Mouse (Mus musculus): ENCODE measurements around the gene Tcf7l1. TPM values are rescaled to one million over a fixed set of nuclear protein-coding genes. Genes with fewer than 3 reads are reported as not detected.
"Not testable (repeated sequence)": the region's sequence is repeated elsewhere in the genome, so short reads cannot be mapped to it uniquely, and the experiment has no call there.

Gene Tcf7l1
- polyA plus RNA-seq (2017; shearing (Covaris generic)), result 1 to 10 TPM in 1 of 3 experiments, under 1 TPM in 2; 0.24 to 1.2 (median 0.78) TPM

DNA sequence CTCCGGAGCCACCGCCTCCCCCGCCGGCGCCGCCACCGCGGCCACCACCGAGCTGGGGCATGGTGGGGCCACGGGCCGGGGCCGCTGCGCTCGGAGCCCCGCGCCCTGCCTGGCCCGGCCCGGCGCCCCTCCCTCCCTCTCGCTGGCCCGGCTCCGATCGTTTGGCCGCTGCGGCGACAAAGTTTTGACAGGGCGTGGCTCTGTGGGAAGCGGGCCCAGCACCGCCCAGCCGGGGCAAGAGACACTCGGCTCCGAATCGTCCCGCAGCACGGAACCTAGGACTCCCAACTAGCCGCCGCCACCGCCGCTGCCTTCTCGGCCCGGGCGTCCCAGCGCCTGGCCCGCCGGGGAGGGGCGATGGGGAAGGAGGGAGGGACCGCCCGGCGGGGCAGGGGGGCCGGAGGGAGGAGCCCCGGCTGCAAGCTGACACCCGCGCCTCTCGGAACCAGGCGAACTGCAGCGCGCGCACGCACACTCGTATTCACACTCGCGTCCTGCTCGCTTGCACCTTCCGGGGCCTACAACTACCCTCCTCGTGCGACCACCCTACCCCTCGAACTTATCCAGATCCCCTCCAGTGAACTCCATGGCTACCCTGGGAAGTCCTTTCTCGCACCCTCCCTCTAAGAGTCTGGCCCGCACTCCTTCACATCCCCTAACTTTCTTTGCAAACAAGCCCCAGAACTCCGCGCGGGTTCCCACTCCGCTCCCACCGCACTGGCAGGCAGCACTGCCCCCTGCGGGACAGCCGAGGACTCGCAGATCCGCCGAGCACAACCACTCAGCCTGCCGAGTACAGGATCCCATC, at the start of gene Tcf7l1:
Gene Tcf7l1 (minus strand): TSS at position 363 of the 808 bp plus-strand sequence.
- peak; percentile 90 for ATAC-seq

DNA sequence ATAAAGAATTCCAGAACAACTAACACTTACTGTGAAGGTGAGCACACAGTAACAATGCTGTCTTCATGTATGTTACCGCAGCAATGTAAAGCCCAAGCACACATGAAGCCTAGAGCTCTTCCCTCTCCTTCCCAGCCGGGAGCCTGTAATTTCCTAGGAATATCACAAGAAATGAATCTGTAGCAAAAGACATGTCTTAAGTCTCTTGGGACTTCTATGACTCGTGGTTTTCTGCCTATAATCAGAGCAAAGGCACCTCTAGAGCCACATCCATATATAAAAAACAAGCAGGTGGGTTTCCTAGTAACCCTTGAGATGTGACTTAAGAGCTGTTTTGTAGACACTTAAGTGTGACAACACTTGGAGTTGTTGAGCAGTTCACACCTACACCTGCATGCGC, 48.7 kb upstream of the Tcf7l1 start:
- ATAC-seq, result no peak

DNA sequence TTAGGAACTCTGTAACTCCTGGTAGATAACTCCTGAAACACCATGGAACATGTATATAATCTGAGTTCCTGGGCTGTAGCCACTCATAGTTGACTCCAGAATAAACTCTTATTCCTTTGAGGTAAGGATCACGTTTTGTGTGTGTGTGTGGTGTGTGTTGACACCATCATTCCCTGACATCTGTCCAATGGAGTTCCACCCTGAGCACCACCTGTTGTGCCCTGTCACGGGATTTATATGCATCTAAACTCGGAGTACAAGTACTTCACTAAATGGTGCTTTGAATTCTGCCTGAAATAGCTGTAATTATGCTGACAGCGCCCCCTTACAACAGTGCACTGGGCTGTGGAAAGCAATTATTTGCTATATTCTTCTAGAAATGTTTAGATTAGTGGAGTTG, 45.5 kb upstream of the Tcf7l1 start:
- no peak for ATAC-seq

DNA sequence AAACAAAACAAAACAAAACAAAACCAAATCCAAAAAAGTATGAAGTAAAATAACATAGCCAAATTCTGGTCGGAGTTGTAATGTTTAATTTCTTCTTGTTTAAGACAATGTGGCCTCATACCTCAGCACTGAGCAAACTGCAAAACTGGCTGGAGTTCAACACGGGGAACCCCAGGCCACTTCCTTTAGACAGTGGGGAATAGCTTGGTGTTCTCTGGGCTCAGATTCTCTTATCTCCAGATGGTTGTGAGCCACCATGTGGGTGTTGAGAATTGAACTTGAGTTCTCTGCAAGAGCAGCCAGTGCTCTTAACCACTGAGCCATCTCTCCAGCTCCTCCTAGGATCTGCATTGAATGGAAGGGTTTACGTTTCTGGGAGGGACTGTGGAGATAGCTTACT, 42.8 kb upstream of the Tcf7l1 start:
- ATAC-seq, result no peak

DNA sequence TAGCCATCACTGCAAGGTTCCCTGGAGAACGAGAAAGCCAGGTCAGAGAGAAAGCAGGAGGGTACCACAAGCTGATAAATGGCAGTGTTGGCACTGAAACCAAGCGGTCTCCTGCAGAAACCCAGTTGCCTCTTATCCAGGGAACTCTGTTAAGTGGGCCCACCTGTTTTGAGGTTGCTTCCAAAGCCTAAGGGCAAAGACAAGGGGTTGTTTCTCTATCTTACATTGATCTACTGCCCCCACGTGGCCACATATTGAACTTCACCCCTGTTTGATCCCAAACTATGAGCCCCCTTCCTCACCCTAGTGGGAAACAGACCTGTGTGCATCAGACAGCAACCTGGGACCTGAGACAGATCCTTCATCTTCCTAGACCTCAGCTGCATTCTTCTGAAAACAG, 42.2 kb upstream of the Tcf7l1 start:
- ATAC-seq, result peak; percentile 63

DNA sequence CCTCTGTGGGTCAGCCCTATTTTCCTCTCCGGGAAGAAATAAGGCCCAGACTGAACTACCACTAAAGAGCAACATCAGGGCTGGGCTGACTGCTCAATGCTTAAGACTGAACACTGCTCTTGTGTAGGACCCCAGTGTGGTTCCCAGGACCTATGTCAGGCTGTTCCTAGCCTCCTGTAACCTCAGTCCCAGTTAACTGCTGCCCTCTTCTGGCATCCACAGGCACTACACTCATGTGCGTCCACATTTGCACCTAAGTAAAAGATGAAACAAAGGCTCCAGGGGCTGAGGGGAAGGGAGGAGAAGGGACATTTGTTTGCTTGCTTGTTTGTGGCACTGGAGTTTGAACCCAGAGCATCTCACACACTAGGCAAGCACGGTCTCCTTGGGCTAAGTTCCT, 39.8 kb upstream of the Tcf7l1 start:
- ATAC-seq, result no peak

DNA sequence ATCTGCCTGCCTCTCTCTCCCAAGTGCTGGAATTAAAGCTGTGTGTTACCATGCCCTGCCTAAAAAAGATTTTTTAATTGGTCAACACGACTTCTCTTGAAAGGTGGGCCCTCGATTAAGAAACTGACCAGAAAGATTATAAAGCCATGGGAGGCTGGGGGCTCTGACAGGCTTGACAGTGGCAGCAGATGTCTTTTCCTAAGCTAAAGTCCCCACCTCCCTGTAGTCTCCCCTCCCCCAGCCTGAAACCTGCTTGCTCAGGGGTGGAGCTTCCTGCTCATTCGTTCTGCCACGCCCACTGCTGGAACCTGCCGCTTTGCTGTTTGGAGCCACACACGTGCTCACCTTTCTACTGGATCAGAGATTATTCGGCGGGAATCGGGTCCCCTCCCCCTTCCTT, 39.0 kb upstream of the Tcf7l1 start:
- not testable (repeated sequence) for ATAC-seq

DNA sequence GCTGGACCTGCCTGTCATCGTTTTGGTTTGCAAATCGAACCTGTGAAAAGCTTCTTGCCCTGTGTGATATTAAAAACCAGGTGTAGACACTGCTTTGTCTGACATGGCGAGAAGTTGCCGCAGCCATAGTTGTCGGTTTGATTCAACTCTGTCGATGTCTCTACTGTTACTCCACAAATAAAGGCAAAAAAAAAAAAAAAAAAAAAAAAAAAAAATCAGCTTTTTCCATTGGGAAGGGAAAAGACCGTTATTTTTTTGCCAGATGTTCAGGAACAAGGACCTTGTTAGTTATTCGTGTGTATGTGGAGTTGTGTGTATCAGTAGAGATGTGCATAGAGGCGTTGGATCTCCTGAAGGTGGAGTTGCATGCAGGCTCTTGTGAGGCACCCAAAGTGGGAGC, 36.7 kb upstream of the Tcf7l1 start:
- no peak for ATAC-seq

DNA sequence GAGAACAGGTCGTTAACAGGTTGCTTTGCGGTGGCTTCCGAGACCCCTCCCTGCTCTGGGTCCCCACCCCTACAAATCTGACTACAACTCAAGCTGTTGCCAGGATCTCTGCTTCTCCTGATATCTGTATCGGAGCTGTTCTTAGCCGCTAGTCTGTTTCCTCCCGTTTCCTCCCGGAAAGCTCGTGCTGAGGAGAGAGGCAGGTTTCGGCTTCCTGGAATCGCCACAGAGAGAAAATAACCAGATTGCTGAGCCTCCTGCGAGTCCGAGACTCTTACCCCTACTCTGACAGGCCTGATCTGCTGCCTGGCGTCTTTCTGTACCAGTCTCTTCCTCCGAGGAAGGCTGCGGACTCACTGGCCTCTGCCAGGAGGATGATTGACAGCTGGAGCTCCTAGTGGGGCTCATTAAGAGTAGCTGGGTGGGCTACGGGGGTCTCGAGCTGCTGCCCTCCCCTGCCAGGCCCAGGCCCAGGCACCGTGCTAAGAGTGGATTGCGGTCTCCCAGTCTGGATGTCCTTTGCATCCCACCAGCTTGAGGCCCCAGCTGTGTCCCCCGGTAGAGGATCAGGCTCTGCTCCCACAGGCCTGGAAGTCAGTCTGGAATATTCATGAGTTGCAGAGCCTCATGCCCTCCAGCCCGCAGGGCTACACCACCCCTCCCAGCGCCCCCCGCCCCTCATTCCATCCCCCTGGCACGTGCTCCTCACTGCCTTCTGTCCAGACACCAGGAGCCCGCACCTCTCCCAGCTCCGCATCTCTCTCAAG, 36.1 kb upstream of the Tcf7l1 start:
- no peak for ATAC-seq

DNA sequence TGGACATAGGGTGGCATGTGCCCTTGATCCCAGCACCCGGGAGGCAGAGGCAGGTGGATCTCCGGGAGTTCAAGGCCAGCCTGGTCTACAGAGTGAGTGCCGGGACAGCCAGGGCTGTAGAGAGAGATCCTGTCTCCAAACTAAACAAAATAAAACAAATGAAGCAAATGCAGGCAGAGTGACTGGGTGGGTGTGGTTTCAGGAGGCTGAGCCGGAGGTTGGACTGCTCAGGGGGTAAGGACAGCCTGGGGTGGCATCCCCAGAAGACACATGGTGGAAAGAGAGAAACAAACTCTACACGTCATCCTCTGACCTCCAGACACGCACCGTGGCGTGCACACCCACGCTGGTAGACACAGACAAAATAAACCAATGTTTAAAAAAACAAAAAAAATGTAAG, 24.4 kb upstream of the Tcf7l1 start:
- no peak for ATAC-seq

DNA sequence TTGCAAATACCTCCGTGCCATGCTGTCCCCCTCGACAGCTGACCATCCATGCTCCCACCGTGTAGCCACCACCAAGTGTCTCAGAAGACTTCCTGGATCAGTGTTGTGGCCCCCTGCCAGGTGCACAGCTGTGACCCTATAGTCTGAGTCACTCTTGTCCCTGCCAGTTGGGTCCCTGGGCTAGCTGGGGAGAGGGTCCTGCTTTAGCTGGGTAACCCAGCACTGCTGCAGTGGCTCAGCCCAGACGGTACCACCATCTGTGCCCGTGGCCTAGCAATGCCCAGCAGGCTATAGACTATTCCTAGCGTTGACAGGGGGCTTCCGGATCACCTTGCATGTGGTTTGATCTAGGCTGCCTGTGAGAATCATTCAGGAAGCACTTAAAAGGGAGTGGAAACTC, 21.2 kb upstream of the Tcf7l1 start:
- no peak for ATAC-seq

DNA sequence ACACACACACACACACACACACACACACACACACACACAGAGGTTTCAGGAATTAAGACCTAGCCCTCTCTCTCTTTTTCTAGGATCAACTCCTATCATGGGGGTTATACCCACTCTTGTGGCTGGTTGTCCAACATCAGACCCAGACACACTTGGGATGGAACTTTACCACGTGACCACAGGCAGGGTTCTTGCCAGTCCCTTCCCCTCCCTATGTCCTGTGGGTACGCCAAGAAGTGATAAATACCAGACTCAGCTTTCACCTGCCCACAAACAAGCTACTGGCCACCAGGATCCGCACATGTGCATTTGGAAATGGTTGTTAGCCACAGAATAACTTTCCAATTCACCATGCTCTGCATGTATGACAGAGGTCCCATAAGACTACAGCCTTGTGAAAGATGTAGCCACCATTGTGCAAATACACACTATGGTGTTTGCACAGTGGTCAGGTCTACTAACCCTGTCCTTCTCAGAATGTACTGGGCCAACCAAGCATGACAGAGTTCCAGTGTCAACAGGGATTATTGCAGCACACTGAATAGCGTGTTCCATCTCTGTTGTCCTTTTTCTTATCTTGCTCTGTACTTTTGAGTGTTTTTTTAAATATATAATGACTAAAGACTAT, 20.6 kb upstream of the Tcf7l1 start:
- ATAC-seq, result no peak

DNA sequence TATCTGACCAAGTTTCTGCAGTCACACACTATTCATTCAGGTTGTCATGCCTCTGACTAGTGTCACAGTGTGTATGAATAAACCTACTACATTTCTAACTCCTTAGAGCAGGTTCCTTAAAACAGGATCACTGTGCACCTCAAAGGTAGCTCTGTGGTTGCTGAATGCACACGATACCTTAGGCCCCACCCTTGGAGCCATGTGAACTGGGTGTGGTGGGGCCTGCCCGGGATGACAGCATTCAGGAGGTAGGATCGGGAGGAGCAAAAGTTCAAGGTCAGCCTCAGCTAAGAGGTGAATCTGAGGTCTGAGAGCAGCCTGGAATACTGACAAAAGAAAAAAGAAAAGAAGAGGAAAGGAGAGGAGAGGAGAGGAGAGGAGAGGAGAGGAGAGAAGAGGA, 19.3 kb upstream of the Tcf7l1 start:
- no peak for ATAC-seq

DNA sequence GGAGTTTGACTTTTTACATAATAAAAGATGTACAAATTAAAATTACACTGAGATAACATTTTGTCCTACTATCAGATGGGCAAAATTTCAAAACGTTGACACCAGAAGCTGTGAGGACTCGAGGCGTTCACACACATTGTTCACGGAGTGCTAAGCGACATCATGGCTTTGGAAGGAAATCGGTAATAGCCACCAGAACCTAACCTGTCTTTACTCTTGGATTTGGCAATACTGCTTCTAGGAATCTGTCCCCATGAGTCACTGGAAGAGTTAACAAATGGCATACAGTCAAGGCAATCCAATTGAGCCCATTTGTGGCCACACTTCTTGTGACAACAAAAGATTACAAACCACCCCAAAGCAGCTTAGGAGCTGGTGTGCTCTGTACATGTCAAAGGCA, 14.6 kb upstream of the Tcf7l1 start:
- ATAC-seq, result no peak

DNA sequence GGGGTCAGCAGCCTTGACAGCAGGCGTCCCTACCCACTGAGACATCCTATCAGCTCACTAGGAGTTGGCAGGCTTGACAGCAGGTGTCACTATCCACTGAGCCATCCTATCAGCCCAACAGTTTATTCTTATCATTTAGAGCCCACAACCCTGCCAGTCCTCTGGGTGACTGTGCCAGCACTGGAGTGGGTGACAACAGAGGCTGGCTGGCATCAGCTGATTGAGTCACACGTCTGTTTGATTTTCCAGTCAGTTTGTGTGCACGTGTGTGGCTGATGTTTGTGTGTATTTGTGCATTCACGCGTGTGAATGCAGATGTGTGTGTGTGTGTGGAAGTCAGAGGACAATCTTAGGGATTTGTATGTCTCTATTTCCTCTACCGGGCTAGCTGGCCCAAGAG, 13.1 kb upstream of the Tcf7l1 start:
- ATAC-seq, result no peak

DNA sequence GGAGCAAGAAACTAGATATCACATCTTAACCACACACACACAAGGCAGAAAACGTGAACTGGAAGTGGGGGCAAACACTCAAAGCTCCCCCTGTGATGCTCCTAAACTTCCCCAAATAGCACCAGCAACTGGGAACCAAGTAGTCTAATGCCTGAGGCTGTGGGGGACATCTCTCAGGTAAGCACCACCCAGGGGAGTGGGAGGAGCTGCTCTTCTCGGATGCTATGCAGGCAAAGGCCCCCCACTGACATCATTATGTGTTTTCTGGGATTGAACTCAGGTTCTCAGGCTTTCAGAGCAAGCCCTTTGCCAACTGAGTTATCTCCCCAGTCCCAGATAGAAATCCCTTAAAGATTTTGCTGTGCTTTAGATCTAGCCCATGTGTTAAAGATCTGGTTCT, 11.6 kb upstream of the Tcf7l1 start:
- ATAC-seq, result no peak

DNA sequence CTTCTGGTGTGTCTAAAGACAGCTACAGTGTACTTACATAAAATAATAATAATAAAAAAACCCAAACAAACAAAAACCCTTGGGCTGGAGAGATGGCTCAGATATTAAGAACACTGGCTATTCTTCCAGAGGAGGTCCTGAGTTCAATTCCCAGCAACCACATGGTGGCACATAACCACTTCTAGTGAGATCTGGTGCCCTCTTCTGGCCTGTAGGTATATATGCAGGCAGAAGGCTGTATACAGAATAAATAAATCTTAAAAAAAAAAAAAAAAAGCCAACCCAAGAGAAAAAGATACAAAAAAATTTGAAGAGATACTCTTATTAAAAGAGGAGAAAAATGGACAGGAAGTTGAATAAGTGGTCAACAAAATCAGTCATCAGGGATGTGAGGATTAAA, 8.7 kb upstream of the Tcf7l1 start:
- ATAC-seq, result no peak

DNA sequence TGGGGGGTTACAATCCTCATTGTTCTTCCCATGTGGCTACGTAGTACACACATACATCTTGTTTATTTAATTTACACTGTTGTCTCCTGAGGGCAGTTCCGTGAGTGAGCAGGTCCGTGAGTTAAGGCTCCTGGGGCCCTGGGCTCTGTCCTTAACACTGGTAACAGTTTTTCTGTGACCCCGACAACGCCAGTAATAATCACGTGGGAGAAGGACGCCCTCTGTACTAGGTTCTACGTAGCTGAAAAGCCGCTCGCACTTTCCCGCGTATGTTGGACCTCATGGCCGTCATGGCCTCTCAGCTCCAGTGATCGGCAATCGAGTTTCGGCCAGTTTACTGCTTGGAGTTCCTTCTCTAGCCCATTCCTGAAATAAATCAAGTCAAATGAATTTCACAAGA, 6.4 kb upstream of the Tcf7l1 start:
- ATAC-seq, result no peak

DNA sequence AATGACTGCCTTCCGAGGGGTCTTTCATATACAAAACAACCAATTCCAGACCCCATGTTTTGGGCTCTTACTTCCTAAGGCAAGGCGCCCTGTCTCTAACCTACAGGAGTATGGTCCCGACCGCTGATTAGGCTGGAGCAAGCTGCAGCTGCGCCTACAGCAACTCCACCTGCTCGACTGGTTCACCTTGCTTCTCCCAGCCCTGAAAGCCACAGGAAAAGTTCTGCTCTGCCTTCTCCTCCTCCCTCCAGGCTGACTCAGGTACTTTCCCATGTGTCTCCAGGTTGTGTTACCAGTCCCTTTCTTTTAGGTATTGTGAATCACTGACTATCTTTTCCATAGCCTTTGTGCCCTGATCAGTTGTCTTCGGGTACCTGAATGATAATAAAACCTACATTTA, 5.8 kb upstream of the Tcf7l1 start:
- no peak for ATAC-seq

DNA sequence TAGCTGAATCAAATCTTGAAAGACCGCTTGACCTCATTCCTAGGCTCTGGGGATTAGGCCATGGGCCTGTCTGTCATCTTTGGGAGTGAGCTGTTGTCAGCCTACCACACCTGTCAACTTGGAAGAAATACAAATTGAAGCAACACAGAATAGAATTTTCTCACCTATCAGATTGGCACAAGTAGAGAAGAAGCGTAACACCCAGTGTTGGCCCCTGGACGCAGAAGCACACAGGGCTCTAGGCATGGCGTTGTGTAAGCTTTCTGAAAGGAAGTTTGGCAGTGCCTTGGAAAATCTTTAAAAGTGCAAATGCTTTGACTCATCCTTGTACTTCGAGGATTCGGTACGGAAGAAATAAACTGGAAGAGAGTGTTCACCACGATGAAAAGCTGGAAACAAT, 3.6 kb upstream of the Tcf7l1 start:
- no peak for ATAC-seq

DNA sequence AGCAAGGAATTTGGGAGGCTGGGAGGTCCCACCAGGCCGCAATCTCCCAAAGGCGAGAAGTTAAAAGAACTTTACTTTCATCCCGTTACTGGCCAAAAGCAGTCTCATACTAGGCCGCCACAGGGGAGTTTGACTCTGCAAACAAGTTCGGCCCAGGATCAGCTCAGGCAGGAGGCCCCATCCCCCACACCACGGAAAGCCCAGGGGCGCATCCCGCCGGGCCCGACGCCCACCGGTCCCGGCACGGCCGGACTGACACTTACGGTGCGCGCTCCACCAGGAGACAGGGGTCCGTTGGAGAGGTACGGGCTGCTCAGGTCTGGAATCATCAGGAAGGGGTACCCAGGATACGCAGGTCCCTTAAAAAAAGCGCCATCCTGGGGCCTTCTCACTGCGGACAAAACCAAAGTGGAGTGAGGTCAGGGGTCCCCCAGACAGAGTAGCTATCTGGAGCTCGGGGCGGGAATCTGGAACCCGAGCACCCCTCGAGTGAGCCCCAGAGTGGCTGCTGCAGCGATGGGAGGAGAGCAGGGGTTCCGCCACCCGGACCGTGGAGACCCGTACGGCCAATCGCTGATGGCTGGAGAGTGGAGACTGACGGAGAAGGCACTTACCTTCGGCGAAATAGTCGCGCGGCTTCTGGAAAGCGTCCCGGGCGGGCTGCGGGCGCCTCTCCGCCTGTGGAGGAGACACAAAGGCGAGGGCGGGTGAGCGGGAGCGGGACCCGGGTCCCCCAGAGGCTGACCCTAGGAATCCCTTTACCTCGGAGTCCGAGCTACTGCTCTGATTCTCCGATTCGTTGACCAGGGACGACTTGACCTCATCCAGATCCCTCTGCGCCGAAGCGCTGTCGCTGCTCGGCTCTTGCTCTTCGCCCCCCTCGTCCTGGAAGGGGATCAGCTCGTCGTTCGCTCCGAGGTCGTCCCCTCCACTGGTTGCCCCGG, 834 bp downstream of the Tcf7l1 start:
- ATAC-seq, result peak; percentile 11

DNA sequence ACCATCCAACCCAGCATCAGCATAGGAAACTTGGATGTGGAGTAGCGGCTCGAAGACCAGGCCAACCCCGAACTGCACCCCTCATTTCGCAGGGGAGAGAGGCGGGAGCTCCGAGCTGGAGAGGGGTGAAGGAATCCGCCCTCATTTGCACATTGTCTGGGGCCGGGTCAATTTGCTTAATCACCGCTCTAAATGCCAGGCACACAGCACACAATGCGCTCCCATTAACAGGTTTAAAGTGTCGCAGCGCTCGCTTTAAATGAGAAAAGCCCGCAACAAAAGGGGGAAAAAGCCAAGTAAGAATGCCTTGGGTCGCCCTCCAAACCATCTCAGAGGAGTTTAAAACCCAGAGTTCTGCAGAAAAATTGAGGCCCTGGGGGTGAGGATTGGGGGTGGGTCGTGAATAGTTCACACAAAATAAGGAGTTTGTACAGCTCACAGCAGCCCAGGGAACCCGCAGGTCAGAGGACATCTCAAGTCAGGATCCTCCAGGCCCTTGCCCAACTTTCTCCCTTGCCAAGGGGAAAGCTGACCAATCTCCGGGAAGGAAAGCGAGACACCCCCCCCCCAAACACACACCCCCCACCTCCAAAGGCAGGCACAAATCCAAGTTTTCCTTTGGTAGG, 1.6 kb downstream of the Tcf7l1 start:
- no peak for ATAC-seq

All from inflammation-experienced regulatory T-cells, adult 6 months (primary cell).